Mouse (Mus musculus) heart, postnatal 4 days (tissue): ENCODE measurements at regions not wholly inside any gene's neighbourhood (a gene's known extent, or its start where the extent isn't known, plus 50 kb on each side); places are given as distances from the start of the nearest gene placed in this dataset.
A peak's percentile ranks its signal among the peaks of the same experiment; 100 is the strongest.

Experiments
- DNase-seq: peaks from one replicate; pipeline ENCODE4 v3.0.0; 2021

GRCm38 (mm10) chr13:47764802-47765597 lies 496.0 kb upstream of the Id4 start:
- no peak for DNase-seq

DNA sequence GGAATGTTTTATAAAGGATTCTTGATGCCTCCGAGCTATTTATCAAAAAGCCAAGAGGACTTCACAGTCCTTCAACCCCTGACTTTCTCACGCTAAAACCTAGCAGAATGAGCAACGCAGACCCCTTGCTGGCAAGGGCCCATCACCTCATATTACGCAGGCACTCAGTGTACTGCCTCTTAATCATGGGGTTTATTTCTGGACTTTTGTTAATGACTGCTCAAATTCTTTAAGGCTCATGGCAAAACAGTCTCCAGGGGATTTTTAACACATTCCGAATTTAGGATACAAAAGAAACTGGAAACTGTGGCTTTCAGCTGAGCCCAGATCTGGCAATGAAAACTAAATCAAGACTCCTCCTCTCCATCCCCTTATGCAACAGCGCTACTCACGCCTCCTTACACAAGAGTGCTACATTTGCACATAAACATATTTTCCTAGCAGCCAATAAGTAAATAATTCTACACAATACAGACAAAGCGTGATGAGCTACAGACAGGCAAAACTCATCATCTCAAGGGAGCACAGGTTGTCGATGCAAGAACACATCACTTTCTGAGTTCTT lies 492.0 kb upstream of the Id4 start:
- DNase-seq = no peak

DNA sequence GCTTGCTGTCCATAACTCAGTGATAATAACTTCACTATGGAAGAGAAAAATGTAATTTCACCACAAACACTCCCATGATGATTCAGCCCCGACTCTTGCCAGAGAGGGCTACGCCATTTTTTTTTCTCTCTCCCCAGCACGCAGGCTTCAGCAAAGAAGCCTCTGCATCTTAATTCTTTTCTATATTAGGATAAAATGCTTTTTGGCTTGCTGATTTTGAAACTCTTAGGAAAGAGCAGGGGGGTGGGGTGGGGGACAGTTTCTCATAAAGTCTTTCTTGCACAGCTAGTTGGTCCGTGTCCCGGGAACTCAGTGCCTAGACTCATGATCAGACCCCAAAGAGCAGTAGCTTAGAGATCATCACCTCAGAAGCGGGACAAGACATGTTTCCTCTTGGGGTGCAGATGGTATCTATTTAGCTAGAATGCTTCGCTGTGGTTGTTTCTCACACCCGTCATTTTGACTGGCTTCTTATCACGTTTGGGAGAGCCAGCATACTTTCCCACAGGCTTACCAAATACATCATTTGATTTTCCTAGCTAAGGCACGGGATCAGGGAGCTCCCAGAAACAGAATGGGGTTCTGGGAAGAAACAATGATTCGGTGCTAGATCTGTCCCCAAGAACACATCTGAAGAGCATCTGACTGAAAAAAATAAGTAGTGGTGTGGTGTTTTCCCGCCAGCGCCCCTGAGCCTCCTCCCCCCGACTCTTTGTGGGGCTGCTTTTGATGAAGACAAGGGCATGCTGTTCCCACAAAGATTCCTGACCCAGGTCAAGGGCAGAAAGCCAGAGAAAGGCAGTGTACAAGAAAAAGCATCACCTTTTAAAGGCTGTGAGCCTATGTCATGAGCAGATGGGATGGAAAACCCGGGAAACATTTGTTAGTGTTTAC lies 483.6 kb upstream of the Id4 start:
- peak; percentile 23 for DNase-seq

DNA sequence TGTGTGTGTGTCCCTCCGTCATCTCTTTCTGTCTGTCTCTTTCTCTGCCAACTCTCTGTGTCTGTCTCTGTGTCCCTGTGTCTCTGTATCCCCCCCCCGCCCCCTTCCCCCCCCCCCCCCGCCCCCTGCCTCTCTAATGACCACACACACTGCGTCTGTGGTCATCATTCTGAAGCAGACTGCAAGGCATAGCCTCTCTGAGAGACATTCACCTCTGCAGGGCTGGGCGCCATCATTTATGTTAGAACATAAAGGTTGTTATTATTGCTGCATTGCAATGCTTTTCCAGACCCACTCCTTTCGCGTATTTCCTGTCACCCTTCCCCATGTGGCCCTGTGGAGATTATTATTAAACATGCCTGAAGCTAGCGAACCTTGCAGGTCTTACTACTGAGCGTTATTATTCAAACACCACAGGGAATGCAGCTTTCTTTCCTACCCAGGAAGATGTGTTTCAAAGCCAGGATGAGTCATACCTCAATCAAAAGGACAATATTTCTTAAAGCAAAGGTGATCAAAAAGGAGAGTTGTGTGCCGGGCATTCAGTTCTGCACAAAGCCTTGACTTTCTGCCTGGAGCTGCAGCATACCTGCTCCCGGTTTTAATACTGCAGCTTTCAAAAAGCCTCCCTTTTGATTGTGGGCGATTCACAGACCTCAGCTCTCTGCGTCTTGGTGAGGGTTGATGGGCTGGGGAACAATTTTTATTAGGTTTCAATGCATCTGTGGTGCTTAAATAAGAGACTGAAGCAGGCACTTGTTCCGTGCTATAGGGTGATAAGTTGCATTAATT lies 482.6 kb upstream of the Id4 start:
- DNase-seq = no peak

GRCm38 (mm10) chr13:47784406-47784805 lies 476.6 kb upstream of the Id4 start:
- DNase-seq = no peak

- DNase-seq = peak; percentile 23
These were observed 463.2 kb upstream of the Id4 start for GRCm38 (mm10) chr13:47797859-47798258.

GRCm38 (mm10) chr13:47811711-47812415 lies 449.2 kb upstream of the Id4 start:
- no peak for DNase-seq

DNA sequence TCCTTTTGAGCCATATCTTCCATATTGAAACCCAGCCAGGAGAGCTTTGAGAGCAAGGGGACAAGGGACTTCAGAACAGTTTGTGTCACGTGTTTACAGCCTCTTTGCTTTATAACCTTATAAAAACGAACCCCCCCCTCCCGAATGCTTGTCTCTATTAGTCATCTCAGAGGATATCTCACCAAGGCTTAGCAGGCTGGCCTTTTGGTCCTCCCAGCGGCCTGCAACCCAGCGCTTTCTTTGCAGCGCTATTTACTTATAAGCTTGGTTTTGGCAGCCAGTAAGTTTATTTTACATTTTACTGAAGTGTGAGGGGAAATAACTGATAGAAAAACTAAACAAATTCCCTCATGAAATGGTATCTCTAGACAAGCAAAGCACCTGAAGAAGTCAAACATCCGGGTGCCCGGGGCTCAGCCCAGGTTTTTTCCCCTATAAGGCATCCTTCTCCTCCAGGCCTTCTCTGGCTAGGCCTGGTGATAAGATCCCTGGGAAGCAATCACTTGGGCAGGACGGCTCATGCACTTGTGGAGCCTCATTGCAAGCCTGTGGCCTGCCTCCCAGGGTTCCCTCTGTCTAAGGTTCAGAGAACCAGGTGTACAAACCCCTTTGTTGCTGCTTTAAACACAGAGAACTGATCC lies 442.0 kb upstream of the Id4 start:
- DNase-seq = no peak

DNA sequence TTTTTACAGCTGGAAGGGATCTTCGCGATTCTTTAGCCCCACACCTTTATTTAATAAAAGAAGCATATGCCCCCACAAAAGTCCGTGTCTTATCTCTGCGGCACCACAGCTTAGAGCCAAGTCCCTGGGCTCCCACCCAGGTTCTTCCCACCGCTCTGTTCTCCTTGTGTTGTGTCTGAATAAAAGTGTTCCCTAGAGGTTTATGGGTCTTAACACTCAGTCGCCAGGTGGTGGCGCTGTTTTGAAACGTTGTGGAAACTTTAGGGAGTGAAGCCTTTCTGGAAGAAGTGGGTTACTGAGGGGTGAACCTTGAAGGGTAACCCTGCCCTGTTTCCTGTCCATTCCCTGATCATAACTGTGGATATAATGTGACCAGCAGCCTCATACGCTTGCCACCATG lies 424.5 kb upstream of the Id4 start:
- DNase-seq = peak; percentile 58

DNA sequence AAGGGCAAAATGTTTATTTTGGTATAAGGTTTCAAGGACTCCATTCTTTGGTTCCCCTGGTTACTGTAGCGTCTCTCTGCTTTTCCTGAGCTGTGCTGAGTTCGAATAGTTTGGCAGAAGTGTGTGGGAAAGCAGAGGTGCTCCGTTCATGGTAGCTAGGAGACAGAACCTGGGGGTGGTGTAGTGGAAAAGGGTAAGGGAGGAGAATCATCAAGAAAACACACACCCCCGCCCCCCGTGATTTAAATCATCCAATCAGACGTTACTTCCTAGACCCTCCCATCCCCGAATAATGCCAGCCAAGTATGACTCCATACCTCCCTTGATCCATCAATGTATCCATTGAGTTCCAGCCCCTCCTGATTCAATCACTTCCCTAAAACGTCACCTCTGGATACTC lies 418.6 kb upstream of the Id4 start:
- DNase-seq = no peak

DNA sequence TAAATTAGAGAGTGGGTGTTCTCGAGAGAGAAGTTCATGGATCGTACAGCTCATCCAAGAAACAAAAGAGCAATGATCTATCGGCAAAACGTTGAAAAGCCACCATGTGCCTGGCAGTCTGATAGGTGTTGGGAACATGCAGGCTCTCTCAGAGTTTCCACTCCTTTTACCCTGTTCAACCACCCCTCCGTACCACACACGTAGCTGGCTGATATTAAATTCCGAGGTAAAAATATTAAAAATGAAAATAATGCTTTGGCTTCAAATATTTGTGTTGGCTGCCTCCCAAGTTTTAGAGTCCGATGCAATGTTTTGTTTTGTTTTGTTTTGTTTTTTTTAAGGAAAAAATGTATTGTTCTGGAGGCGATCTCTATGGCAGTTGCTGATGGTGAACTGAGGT lies 418.0 kb upstream of the Id4 start:
- no peak for DNase-seq

- DNase-seq = no peak
These were observed 417.3 kb upstream of the Id4 start for GRCm38 (mm10) chr13:47843541-47844267.

GRCm38 (mm10) chr13:47846713-47847112 lies 414.3 kb upstream of the Id4 start:
- DNase-seq = no peak

DNA sequence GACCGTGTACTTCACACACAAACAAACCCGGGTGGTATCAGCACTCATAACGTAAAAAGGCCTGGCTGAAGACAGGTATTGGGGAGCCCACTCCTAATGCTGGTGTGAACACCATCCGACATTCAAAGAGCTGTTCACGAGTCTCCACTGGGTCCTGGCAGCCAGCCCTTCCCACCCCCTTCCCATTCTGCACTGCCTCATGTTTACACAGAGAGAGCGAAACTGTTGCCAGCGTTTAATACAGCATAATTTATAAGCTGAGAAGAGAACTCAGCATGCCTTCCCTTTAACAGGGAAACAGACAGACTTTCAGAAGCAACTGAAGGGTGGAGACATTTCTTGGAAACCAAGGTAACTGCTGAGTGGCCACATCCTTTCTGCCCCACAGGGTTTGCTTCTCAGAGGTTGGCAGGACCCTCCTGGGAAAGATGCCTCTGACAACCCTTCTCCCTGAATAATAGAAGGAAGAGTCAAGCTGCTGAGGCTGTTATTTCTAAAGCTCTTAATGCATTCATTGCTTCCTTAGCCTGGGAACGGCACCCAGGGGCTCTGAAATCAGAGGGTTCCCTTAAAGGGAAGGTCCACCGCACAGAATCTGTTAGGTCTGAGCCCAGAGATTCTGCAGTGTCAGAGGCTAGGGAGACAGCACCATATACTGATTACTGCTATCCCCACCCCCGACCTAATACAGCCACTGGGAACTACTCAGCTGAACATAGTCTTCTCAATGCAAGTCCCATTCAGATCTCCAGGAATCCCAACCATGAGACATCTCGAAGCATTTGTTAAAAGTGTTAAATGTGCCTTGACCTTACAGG lies 412.4 kb upstream of the Id4 start:
- peak; percentile 12 for DNase-seq

GRCm38 (mm10) chr13:47855422-47856108 lies 405.5 kb upstream of the Id4 start:
- no peak for DNase-seq

DNA sequence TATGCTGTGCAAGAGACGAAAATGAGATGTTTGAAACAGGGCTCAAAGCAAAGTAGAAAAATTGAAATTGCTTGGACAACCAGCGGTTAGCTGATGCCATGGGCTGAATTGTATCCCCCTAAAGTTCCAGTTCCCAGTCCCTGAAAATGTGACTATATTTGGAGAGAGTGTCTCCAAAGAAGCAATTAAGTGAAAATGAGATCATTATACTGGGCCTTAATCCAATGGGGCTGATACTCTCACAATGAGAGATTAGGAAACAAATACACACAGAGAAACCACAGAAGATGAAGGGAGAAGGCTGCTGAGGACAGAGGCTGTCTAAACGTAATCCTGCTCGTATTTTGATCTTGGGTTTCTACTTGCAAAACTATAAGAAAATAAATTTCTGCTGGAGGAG lies 402.1 kb upstream of the Id4 start:
- no peak for DNase-seq

GRCm38 (mm10) chr13:47860316-47860715 lies 400.7 kb upstream of the Id4 start:
- DNase-seq = no peak

- DNase-seq = no peak
These were observed 398.1 kb upstream of the Id4 start for GRCm38 (mm10) chr13:47862896-47863295.

- DNase-seq = no peak
These were observed 392.4 kb upstream of the Id4 start for GRCm38 (mm10) chr13:47868656-47869055.
